Mouse (Mus musculus): ENCODE measurements around the gene Bloc1s6. TPM values are rescaled to one million over a fixed set of nuclear protein-coding genes. Genes with fewer than 3 reads are reported as not detected.

Gene Bloc1s6
- polyA plus RNA-seq (2014; fragmentation: Nextera tagmentation; extraction: Ambion mirVana), result 77.1 and 93.9 TPM in 2 replicates

DNA sequence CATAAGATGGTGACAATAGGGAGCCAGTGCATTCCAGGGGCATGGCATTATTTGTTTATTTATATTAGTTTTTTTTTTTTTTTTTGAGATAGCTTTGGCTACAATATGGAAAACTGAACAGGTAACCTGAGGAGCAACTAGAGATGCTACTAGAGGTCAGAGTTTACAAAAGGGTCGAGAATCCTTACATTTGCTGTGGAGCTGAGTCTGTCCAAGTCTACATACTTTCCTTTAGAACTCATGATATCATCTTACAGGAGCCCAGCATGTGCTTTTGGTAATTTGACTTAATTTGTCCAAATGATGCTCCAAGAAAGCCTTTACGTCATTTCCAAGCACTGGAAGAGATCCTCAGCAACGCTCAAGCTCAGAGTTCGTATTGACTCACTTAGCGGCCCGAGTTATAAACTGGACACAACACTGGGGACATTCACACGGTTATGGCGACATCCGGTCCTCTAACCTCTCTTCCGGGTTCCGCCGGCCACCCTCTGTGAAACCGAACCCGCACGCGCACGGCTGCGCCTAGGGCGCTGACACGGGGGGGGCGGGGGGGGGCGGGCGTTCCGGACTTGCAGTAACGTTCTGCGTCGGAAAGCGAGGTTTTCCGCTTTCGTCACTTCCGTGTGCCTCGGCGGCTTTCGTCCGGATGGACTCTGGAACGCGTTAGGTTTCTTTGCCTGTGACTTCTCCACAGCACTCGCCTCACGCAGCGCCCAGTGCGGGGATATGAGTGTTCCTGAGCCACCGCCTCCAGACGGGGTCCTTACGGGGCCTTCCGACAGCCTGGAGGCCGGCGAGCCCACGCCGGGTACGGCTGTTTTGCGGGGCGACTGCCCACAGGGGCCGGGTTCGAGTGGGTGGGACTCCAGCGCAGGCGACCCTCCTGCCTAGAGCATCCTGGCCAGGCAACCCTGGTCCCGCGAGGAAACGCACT, at the start of gene Bloc1s6:
Gene Bloc1s6 (plus strand): TSS at position 610 of the 937 bp plus-strand sequence.
- Histone ChIP-seq H3K36me3 (ENCODE audit: control insufficient read depth, insufficient read depth, low read length) (no peaks in the 10 kb centered on the region), H3K27me3 (ENCODE audit: control insufficient read depth, insufficient read depth, low read length) (no peaks in the 10 kb centered on the region), H3K4me2 (ENCODE audit: low read length) (peak within 1 kb of the TSS; percentile 64), H3K9ac (replicated peaks; ENCODE audit: low read length) (peak within 1 kb of the TSS; percentile 91), H3K27ac (replicated peaks; ENCODE audit: low read depth, low read length) (peak within 1 kb of the TSS; percentile 95), H3K4me3 (replicated peaks; ENCODE audit: low read depth, low read length) (peak within 1 kb of the TSS; percentile 83), H3K4me1 (ENCODE audit: control insufficient read depth, insufficient read depth, low read length) (peaks cover 14% of the 10 kb centered on the region), H3K9me3 (ENCODE audit: control insufficient read depth, low read length) (no peaks in the 10 kb centered on the region)
- ATAC-seq (ENCODE audit: low FRiP score, low TSS enrichment), result peak; percentile 97
- peak; percentile 98 for DNase-seq
- WGBS, result under 1% methylated on average over 55 of the region's 59 CpGs

DNA sequence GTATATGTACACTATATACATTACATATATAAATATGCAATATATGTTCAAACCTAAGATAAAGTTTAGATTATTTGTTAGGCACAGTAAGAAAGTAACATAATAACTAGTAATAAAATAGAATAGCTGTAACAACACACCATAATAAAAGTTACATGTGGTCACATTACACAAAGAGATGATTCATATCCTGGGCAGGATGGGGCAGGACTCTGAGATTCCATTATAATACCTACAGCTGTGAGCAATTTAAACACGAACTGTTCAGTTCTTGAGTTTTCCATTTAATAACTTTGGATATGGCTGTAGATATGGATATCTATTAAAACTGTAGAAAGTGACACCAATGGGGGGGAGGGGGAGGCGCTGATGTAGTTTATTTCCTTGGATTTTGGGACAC, 40.8 kb upstream of the Bloc1s6 start:
- no peak overlapping the region for H3K4me2 ChIP-seq (ENCODE audit: low read length)
- H3K4me1 ChIP-seq (ENCODE audit: control insufficient read depth, insufficient read depth, low read length), result peaks cover 18% of the 10 kb centered on the region
- no peak overlapping the region for H3K4me3 ChIP-seq (replicated peaks; ENCODE audit: low read depth, low read length)
- H3K27me3 ChIP-seq (ENCODE audit: control insufficient read depth, insufficient read depth, low read length), result no peaks in the 10 kb centered on the region
- no peak for ATAC-seq (ENCODE audit: low FRiP score, low TSS enrichment)
- H3K36me3 ChIP-seq (ENCODE audit: control insufficient read depth, insufficient read depth, low read length), result no peaks in the 10 kb centered on the region
- H3K9me3 ChIP-seq (ENCODE audit: control insufficient read depth, low read length), result no peaks in the 10 kb centered on the region
- H3K27ac ChIP-seq (replicated peaks; ENCODE audit: low read depth, low read length), result no peak overlapping the region
- DNase-seq, result no peak
- no peak overlapping the region for H3K9ac ChIP-seq (replicated peaks; ENCODE audit: low read length)
- 93% methylated on average over 2 of the region's 2 CpGs for WGBS

DNA sequence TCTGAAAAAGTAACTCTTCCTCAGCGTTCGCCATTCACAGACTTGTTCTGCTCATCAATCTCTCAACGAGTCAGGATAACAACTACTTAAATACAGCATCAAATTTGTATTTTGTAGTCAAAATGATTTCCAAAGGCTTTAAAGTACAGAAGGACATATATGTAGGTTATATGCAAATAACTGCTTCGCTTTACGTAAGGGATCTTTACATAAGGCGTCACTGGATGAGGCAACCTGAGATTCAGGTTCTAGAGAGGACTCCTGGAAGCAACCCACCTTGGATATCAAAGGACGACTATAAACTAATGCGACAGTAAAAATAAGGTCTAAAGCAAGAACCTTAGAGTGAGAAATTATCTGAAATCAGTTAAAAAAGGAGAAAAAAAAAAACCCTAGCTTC, 37.3 kb upstream of the Bloc1s6 start:
- DNase-seq (no peak), ATAC-seq (ENCODE audit: low FRiP score, low TSS enrichment) (no peak)
- Histone ChIP-seq H3K27me3 (ENCODE audit: control insufficient read depth, insufficient read depth, low read length) (no peaks in the 10 kb centered on the region), H3K9ac (replicated peaks; ENCODE audit: low read length) (no peak overlapping the region), H3K9me3 (ENCODE audit: control insufficient read depth, low read length) (no peaks in the 10 kb centered on the region), H3K27ac (replicated peaks; ENCODE audit: low read depth, low read length) (no peak overlapping the region), H3K4me1 (ENCODE audit: control insufficient read depth, insufficient read depth, low read length) (peaks cover 18% of the 10 kb centered on the region), H3K4me3 (replicated peaks; ENCODE audit: low read depth, low read length) (peak overlapping the region; percentile 75), H3K4me2 (ENCODE audit: low read length) (peak overlapping the region; percentile 76), H3K36me3 (ENCODE audit: control insufficient read depth, insufficient read depth, low read length) (no peaks in the 10 kb centered on the region)
- WGBS, result 60% methylated on average over 8 of the region's 8 CpGs

DNA sequence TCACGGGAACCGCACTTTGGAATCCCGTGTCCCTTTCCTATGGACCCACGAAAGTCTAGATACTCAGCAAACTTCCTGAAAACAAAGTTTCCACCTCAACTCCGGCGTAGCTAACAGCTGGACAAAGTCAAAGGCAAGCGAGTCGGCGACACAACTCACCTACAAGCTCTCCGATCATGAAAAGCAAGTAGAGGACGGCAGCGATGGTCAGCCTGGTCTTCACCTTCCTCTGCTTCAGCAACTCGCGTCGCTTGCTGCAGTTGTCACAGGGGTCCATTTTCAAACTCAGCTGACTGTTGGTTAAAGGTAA, 36.5 kb upstream of the Bloc1s6 start:
- H3K9ac ChIP-seq (replicated peaks; ENCODE audit: low read length), result peak overlapping the region; percentile 83
- H3K36me3 ChIP-seq (ENCODE audit: control insufficient read depth, insufficient read depth, low read length), result no peaks in the 10 kb centered on the region
- H3K4me1 ChIP-seq (ENCODE audit: control insufficient read depth, insufficient read depth, low read length), result peaks cover 18% of the 10 kb centered on the region
- no peak for DNase-seq
- 1% methylated on average over 15 of the region's 15 CpGs for WGBS
- H3K27me3 ChIP-seq (ENCODE audit: control insufficient read depth, insufficient read depth, low read length), result no peaks in the 10 kb centered on the region
- H3K4me3 ChIP-seq (replicated peaks; ENCODE audit: low read depth, low read length), result peak overlapping the region; percentile 75
- no peak overlapping the region for H3K27ac ChIP-seq (replicated peaks; ENCODE audit: low read depth, low read length)
- no peak for ATAC-seq (ENCODE audit: low FRiP score, low TSS enrichment)
- peak overlapping the region; percentile 76 for H3K4me2 ChIP-seq (ENCODE audit: low read length)
- no peaks in the 10 kb centered on the region for H3K9me3 ChIP-seq (ENCODE audit: control insufficient read depth, low read length)

DNA sequence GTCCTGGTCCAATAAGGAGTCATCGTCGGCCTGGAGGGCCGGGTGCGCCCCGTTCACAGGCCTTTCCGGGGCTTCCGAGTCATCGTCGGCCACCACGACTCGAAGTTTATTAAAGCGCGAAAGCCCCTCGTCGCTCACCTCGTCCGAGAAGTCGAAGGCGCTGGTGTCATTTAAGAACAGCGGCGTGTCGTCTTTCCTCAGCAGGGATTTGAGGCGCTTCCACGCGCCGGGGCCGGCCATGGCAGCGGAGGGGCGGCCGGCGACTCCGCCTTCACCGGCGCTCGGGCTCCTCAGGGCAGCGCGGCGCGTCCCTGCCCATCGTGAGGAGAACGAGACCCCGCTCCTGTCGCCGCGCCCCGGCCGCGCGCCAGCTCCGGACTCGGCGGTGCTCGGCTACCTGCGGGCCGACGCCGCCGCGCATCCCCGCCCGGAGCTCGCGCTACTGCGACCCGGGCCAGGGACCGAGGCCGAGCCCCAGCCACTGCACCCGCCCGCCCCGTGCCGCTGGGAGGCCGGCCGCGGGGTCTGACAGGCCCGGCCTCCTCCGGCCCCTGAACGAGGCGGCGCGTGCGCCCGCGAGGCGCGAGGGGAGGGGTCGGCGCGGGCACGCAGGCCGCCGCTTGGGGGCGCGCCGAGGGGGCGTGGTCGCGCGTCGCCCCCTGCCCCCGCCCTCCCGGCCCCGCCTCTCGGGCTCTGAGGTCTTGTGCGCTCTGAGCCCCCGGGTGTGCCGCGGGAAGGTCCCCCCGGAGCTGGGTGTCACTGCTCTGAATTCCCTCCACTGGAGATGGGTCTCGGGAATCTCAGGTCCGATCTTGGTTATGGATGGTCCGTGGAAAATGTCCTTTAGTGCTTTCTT, 35.9 kb upstream of the Bloc1s6 start, which contains the start of gene Slc30a4:
Gene Slc30a4 (minus strand): TSS at position 483 of the 856 bp plus-strand sequence.
- peak within 1 kb of the TSS; percentile 79 for H3K27ac ChIP-seq (replicated peaks; ENCODE audit: low read depth, low read length)
- peak; percentile 98 for ATAC-seq (ENCODE audit: low FRiP score, low TSS enrichment)
- DNase-seq, result peak; percentile 94
- peak within 1 kb of the TSS; percentile 75 for H3K4me3 ChIP-seq (replicated peaks; ENCODE audit: low read depth, low read length)
- peaks cover 18% of the 10 kb centered on the region for H3K4me1 ChIP-seq (ENCODE audit: control insufficient read depth, insufficient read depth, low read length)
- H3K36me3 ChIP-seq (ENCODE audit: control insufficient read depth, insufficient read depth, low read length), result no peaks in the 10 kb centered on the region
- H3K27me3 ChIP-seq (ENCODE audit: control insufficient read depth, insufficient read depth, low read length), result no peaks in the 10 kb centered on the region
- H3K9me3 ChIP-seq (ENCODE audit: control insufficient read depth, low read length), result no peaks in the 10 kb centered on the region
- peak within 1 kb of the TSS; percentile 83 for H3K9ac ChIP-seq (replicated peaks; ENCODE audit: low read length)
- under 1% methylated on average over 108 of the region's 111 CpGs for whole genome bisulfite sequencing
- H3K4me2 ChIP-seq (ENCODE audit: low read length), result peak within 1 kb of the TSS; percentile 76

DNA sequence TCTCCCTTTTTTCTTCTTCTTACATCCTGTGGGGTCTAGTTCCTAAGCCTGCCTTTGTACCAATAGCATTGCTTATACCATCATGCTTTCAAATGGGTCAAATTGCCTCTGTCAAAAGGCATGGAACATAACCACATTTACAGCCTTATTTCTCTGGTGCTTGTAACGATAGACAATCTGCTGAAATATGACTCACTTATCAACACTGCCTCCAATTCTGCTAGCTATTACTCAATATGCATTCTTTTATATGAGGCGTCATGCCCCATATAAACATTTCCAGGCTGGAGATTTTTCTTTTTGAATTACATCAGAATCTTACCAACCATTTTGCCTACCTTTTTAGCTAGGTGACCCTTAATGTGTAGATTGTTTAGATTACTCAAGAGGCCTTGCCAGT, 33.7 kb upstream of the Bloc1s6 start:
- Histone ChIP-seq H3K4me3 (replicated peaks; ENCODE audit: low read depth, low read length) (no peak overlapping the region), H3K27ac (replicated peaks; ENCODE audit: low read depth, low read length) (no peak overlapping the region), H3K4me2 (ENCODE audit: low read length) (no peak overlapping the region), H3K9ac (replicated peaks; ENCODE audit: low read length) (no peak overlapping the region), H3K4me1 (ENCODE audit: control insufficient read depth, insufficient read depth, low read length) (peaks cover 18% of the 10 kb centered on the region), H3K27me3 (ENCODE audit: control insufficient read depth, insufficient read depth, low read length) (no peaks in the 10 kb centered on the region), H3K36me3 (ENCODE audit: control insufficient read depth, insufficient read depth, low read length) (no peaks in the 10 kb centered on the region), H3K9me3 (ENCODE audit: control insufficient read depth, low read length) (no peaks in the 10 kb centered on the region)
- no peak for DNase-seq
- ATAC-seq (ENCODE audit: low FRiP score, low TSS enrichment), result no peak
- 94% methylated on average over 2 of the region's 2 CpGs for WGBS

DNA sequence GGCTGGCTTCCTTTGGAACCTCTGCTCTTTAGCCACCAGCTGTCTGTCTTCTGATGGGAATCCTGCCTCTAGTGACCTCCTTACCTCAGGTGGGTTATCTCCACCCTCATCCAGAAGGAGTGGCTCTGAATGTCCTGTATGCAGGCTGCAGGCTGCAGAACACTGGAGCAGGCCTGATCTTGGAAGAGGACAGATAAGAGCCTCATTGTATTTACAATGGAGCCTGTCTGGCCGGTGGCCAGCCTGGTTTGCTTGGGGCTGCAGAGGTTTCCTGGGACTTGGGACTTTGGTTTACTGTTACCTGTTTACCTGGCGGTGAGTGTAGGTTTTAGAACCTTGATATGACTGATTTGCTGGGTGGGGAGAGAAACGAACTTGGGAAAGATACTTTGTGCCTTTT, 30.2 kb upstream of the Bloc1s6 start:
- 73% methylated on average over 3 of the region's 3 CpGs for WGBS
- Histone ChIP-seq H3K4me2 (ENCODE audit: low read length) (no peak overlapping the region), H3K27ac (replicated peaks; ENCODE audit: low read depth, low read length) (no peak overlapping the region), H3K9ac (replicated peaks; ENCODE audit: low read length) (no peak overlapping the region), H3K9me3 (ENCODE audit: control insufficient read depth, low read length) (no peaks in the 10 kb centered on the region), H3K4me1 (ENCODE audit: control insufficient read depth, insufficient read depth, low read length) (no peaks in the 10 kb centered on the region), H3K36me3 (ENCODE audit: control insufficient read depth, insufficient read depth, low read length) (no peaks in the 10 kb centered on the region), H3K4me3 (replicated peaks; ENCODE audit: low read depth, low read length) (no peak overlapping the region), H3K27me3 (ENCODE audit: control insufficient read depth, insufficient read depth, low read length) (no peaks in the 10 kb centered on the region)
- ATAC-seq (ENCODE audit: low FRiP score, low TSS enrichment) (no peak), DNase-seq (no peak)

DNA sequence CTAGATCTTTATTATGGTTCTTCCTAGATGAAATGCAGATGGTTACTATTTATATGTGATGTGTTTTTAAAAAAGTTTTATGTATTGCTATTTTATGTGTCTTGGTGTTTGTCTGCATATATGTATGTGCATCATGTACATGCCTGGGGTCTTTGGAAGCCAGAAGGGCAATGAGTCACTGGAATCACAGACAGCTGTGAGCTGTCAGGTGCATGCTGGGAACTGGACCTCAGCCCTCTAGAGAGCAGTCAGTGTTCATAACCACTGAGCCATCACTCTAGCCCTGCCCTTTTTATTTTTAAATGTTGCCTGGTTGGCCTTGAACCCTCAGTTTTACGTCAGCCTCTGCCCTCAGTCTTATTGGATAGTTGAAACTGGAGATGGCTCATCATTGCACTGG, 29.1 kb upstream of the Bloc1s6 start:
- Histone ChIP-seq H3K36me3 (ENCODE audit: control insufficient read depth, insufficient read depth, low read length) (no peaks in the 10 kb centered on the region), H3K4me1 (ENCODE audit: control insufficient read depth, insufficient read depth, low read length) (no peaks in the 10 kb centered on the region), H3K4me3 (replicated peaks; ENCODE audit: low read depth, low read length) (no peak overlapping the region), H3K9ac (replicated peaks; ENCODE audit: low read length) (no peak overlapping the region), H3K4me2 (ENCODE audit: low read length) (no peak overlapping the region), H3K9me3 (ENCODE audit: control insufficient read depth, low read length) (no peaks in the 10 kb centered on the region), H3K27me3 (ENCODE audit: control insufficient read depth, insufficient read depth, low read length) (no peaks in the 10 kb centered on the region), H3K27ac (replicated peaks; ENCODE audit: low read depth, low read length) (no peak overlapping the region)
- WGBS, result 74% methylated on average over 1 of the region's 1 CpGs
- no peak for ATAC-seq (ENCODE audit: low FRiP score, low TSS enrichment)
- DNase-seq, result no peak
